Comparison of ENCODE assay signal across 9 mouse cellular contexts in genomic region chr17:47151193-47151556, GRCm38 (mm10).
DNase-seq lines count a peak whose midpoint lies in the region; ATAC-seq and TF ChIP-seq lines count a peak whose summit lies in the region.
"Had no signal": no experiment of that assay in that cellular context is flagged by ENCODE, and none has a peak within 500 bp of the region (broad histone marks: within the 10 kb centered on the region; RNA-seq: fewer than 3 reads in every experiment).

No protein-coding gene starts in this region.

- H3K27me3 ChIP-seq in neural tube, embryonic 11.5 days (ENCODE audit: control insufficient read depth, insufficient read depth, low read length) = no peaks in the 10 kb centered on the region
- H3K27me3 ChIP-seq in liver, embryonic 14.5 days (ENCODE audit: control insufficient read depth, insufficient read depth, low read length) = no peaks in the 10 kb centered on the region

- H3K4me2 ChIP-seq in neural tube, embryonic 11.5 days (ENCODE audit: low read depth) = peak overlapping the region; percentile 15; the same call in 1 of the 2 replicates
- peak overlapping the region; percentile 40 for H3K4me2 ChIP-seq in liver, embryonic 14.5 days (ENCODE audit: low read depth)

- no peak overlapping the region for H3K4me3 ChIP-seq in neural tube, embryonic 11.5 days (ENCODE audit: low read depth, low read length)
- H3K4me3 ChIP-seq in liver, embryonic 14.5 days (ENCODE audit: insufficient read depth in 1 of 2, low read depth in 2 of 2, low read length in 2 of 2) = no peak overlapping the region

- peaks cover 9% of the 10 kb centered on the region; the same call in 1 of the 2 replicates for H3K4me1 ChIP-seq in neural tube, embryonic 11.5 days (ENCODE audit: control insufficient read depth, insufficient read depth, low read length)
- H3K4me1 ChIP-seq in liver, embryonic 14.5 days (replicated peaks; ENCODE audit: control insufficient read depth in 2 of 2, insufficient read depth in 2 of 2, low read length in 1 of 2) = peaks cover 0 to 9% of the 10 kb centered on the region in 2 experiments; a peak in 3 of 4 replicates

- no peak for TF ChIP-seq CTCF in liver, embryonic 14.5 days (IDR thresholded peaks at IDR 0.05; ENCODE audit: low read depth)

- no peak for TF ChIP-seq EP300 in liver, embryonic 14.5 days (IDR thresholded peaks at IDR 0.05; ENCODE audit: low read depth)

- no peak for DNase-seq in frontal cortex, postnatal 25 days (ENCODE audit: low spot score in 2 of 2)
- DNase-seq in neural tube, embryonic 11.5 days (ENCODE audit: low spot score) = no peak
- no peak for DNase-seq in neural tube, embryonic 10.5 days (ENCODE audit: extremely low spot score, low spot score)
- DNase-seq in liver, embryonic 14.5 days (ENCODE audit: low read depth in 3 of 3, low spot score in 3 of 3) = no peak
- DNase-seq in spleen, postnatal 4 days (ENCODE audit: low spot score in 2 of 2) = no peak
- no peak for DNase-seq in Muller cell, postnatal 12 days (ENCODE audit: inconsistent ontology term)
- DNase-seq in urinary bladder, postnatal 36 days (ENCODE audit: low spot score in 2 of 2) = no peak

- H3K27ac ChIP-seq in neural tube, embryonic 11.5 days (ENCODE audit: low read depth, low read length) = no peak overlapping the region
- H3K27ac ChIP-seq in liver, embryonic 14.5 days = no peak overlapping the region

- peak; percentile 54 for ATAC-seq in frontal cortex, adult (ENCODE audit: low TSS enrichment)
- ATAC-seq in neural tube, embryonic 11.5 days (ENCODE audit: insufficient read depth, low FRiP score, low TSS enrichment) = no peak
- ATAC-seq in liver, embryonic 14.5 days (ENCODE audit: insufficient read depth) = no peak
- ATAC-seq: activated CD4-positive, CD25-positive, alpha-beta regulatory T cell, adult 4 months had no signal

- H3K9ac ChIP-seq in neural tube, embryonic 11.5 days (ENCODE audit: low read length) = no peak overlapping the region
- H3K9ac ChIP-seq in liver, embryonic 14.5 days (replicated peaks) = no peak overlapping the region

- WGBS in neural tube, embryonic 11.5 days = 68% methylated on average over 5 of the region's 5 CpGs
- 52% methylated on average over 5 of the region's 5 CpGs for WGBS in liver, embryonic 14.5 days (ENCODE audit: insufficient replicate concordance)

- no peaks in the 10 kb centered on the region for H3K9me3 ChIP-seq in neural tube, embryonic 11.5 days (ENCODE audit: control insufficient read depth, low read length)
- no peaks in the 10 kb centered on the region for H3K9me3 ChIP-seq in liver, embryonic 14.5 days (ENCODE audit: control insufficient read depth, low read length)

- H3K36me3 ChIP-seq in neural tube, embryonic 11.5 days (ENCODE audit: control insufficient read depth, insufficient read depth, low read length) = no peaks in the 10 kb centered on the region
- H3K36me3 ChIP-seq in liver, embryonic 14.5 days (replicated peaks; ENCODE audit: control insufficient read depth, insufficient read depth, low read depth) = no peaks in the 10 kb centered on the region
